Mouse (Mus musculus) MEL (cell line): ENCODE data around the gene Pafah1b2. TPM values are rescaled to one million over a fixed set of nuclear protein-coding genes. Genes with fewer than 3 reads are reported as not detected.

Experiments
- DNase-seq: peaks from one replicate; pipeline ENCODE4 v3.0.0; 2011; ENCODE audit warnings: low read depth, low spot score
- H3K27ac ChIP-seq: 2 replicates; pipeline ENCODE4 v1.5.1; 2012; ENCODE audit warnings: low read depth, mild to moderate bottlenecking, control low read depth, low read length, moderate library complexity; ENCODE audit not compliant: control insufficient read depth
- H3K27me3 ChIP-seq, 2 experiments: fragments of 150-350 bp in 1 of 2; sonication (generic) in 1 of 2; 2 replicates each; pipeline ENCODE4 v1.6.1; 2012; ENCODE audit warnings: low read length in 2 of 2, mild to moderate bottlenecking in 2 of 2, improper control_type of control experiment in 1 of 2, moderate library complexity in 1 of 2; ENCODE audit not compliant: insufficient read depth in 2 of 2, control insufficient read depth in 1 of 2
- H3K36me3 ChIP-seq, 2 experiments: 2 replicates each; pipeline ENCODE4 v1.6.1; 2012 to 2014; ENCODE audit warnings: low read length in 2 of 2, improper control_type of control experiment in 1 of 2, inconsistent platforms in 1 of 2, mild to moderate bottlenecking in 1 of 2; ENCODE audit not compliant: insufficient read depth in 2 of 2, control insufficient read depth in 1 of 2
- H3K4me1 ChIP-seq, 2 experiments: fragments of 150-350 bp in 1 of 2; sonication (generic) in 1 of 2; 2 replicates each; pipeline ENCODE4 v1.6.1; 2012; ENCODE audit warnings: low read length in 2 of 2, improper control_type of control experiment in 1 of 2, mild to moderate bottlenecking in 1 of 2; ENCODE audit not compliant: insufficient read depth in 2 of 2, control insufficient read depth in 1 of 2
- H3K4me3 ChIP-seq, 2 experiments: fragments of 150-350 bp in 1 of 2; sonication (generic) in 1 of 2; 2 replicates each; pipeline ENCODE4 v1.5.1; 2012; ENCODE audit warnings: low read depth in 2 of 2, low read length in 2 of 2, mild to moderate bottlenecking in 2 of 2, moderate library complexity in 2 of 2, control low read depth in 1 of 2, improper control_type of control experiment in 1 of 2; ENCODE audit not compliant: control insufficient read depth in 1 of 2, insufficient read depth in 1 of 2
- H3K79me2 ChIP-seq: 2 replicates; pipeline ENCODE4 v1.6.1; 2012; ENCODE audit warnings: mild to moderate bottlenecking, low read length, moderate library complexity; ENCODE audit not compliant: control insufficient read depth, poor library complexity, insufficient read depth
- H3K9ac ChIP-seq: 2 replicates; pipeline ENCODE4 v1.6.1; 2012; ENCODE audit warnings: low read depth, mild to moderate bottlenecking, control low read depth, low read length, moderate library complexity; ENCODE audit not compliant: control insufficient read depth, poor library complexity, severe bottlenecking
- H3K9me3 ChIP-seq: fragments of 150-350 bp; sonication (generic); replicated peaks from 2 replicates; pipeline ENCODE4 v1.6.1; 2012; ENCODE audit warnings: mild to moderate bottlenecking, low read length, improper control_type of control experiment, moderate library complexity; ENCODE audit not compliant: insufficient read depth
- CTCF ChIP-seq, 3 experiments: IDR thresholded peaks in 2 of 3; conservative IDR thresholded peaks in 1 of 3; 2 replicates each; pipeline ENCODE4 v1.5.1; 2011 to 2012; ENCODE audit warnings: low read length in 3 of 3, low read depth in 2 of 3, mild to moderate bottlenecking in 2 of 3, improper control_type of control experiment in 1 of 3, inconsistent platforms in 1 of 3, mixed read lengths in 1 of 3, moderate library complexity in 1 of 3; ENCODE audit not compliant: control insufficient read depth in 1 of 3, insufficient read depth in 1 of 3, poor library complexity in 1 of 3, severe bottlenecking in 1 of 3
- ELF1 ChIP-seq: IDR thresholded peaks from 2 replicates; pipeline ENCODE4 v1.6.1; 2014; ENCODE audit warnings: low read depth, mild to moderate bottlenecking, inconsistent platforms, low read length, improper control_type of control experiment, moderate library complexity
- EP300 ChIP-seq, 2 experiments: IDR thresholded peaks; 2 replicates each; pipeline ENCODE4 v1.6.1; 2011; ENCODE audit warnings: improper control_type of control experiment in 2 of 2, low read length in 2 of 2, low read depth in 1 of 2, mild to moderate bottlenecking in 1 of 2
- ETS1 ChIP-seq: IDR thresholded peaks from 2 replicates; pipeline ENCODE4 v1.6.1; 2012; ENCODE audit warnings: low read depth, mild to moderate bottlenecking, inconsistent platforms, low read length, improper control_type of control experiment, moderate library complexity
- GATA1 ChIP-seq: IDR thresholded peaks from 2 replicates; pipeline ENCODE4 v1.6.1; 2011; ENCODE audit warnings: low read depth, low read length, improper control_type of control experiment
- HCFC1 ChIP-seq: IDR thresholded peaks from 2 replicates; pipeline ENCODE4 v1.6.1; 2012; ENCODE audit warnings: low read depth, mild to moderate bottlenecking, inconsistent platforms, low read length, improper control_type of control experiment, moderate library complexity
- JUND ChIP-seq: IDR thresholded peaks from 2 replicates; pipeline ENCODE4 v1.6.1; 2011; ENCODE audit warnings: low read depth, mild to moderate bottlenecking, improper control_type of control experiment, low read length
- KAT2A ChIP-seq: conservative IDR thresholded peaks from 2 replicates; pipeline ENCODE4 v1.6.1; 2012; ENCODE audit warnings: low read depth, low read length, improper control_type of control experiment, inconsistent platforms
- MAFK ChIP-seq: IDR thresholded peaks from 2 replicates; pipeline ENCODE4 v1.6.1; 2011; ENCODE audit warnings: low read depth, mild to moderate bottlenecking, low read length, improper control_type of control experiment, borderline replicate concordance
- MAX ChIP-seq: IDR thresholded peaks from 2 replicates; pipeline ENCODE4 v1.6.1; 2011; ENCODE audit warnings: low read length, improper control_type of control experiment
- NELFE ChIP-seq: IDR thresholded peaks from 2 replicates; pipeline ENCODE4 v1.6.1; 2011; ENCODE audit warnings: low read depth, low read length, improper control_type of control experiment
- NRF1 ChIP-seq: IDR thresholded peaks from 2 replicates; pipeline ENCODE4 v1.6.1; 2014; ENCODE audit warnings: low read depth, mild to moderate bottlenecking, inconsistent platforms, low read length, improper control_type of control experiment, moderate library complexity; ENCODE audit not compliant: poor library complexity, insufficient read depth, severe bottlenecking
- POLR2A ChIP-seq, 2 experiments: IDR thresholded peaks; 2 replicates each; pipeline ENCODE4 v1.6.1; 2011 to 2012; ENCODE audit warnings: low read length in 2 of 2, mild to moderate bottlenecking in 2 of 2, control low read depth in 1 of 2, improper control_type of control experiment in 1 of 2, low read depth in 1 of 2, moderate library complexity in 1 of 2; ENCODE audit not compliant: control insufficient read depth in 1 of 2, insufficient read depth in 1 of 2, poor library complexity in 1 of 2
- POLR2AphosphoS2 ChIP-seq: IDR thresholded peaks from 2 replicates; pipeline ENCODE4 v1.6.1; 2011; ENCODE audit warnings: low read length, improper control_type of control experiment
- POLR2AphosphoS5 ChIP-seq: IDR thresholded peaks from 2 replicates; pipeline ENCODE4 v1.6.1; 2012; ENCODE audit warnings: low read depth, borderline replicate concordance, mild to moderate bottlenecking, inconsistent platforms, low read length, moderate library complexity, mixed read lengths
- RAD21 ChIP-seq: IDR thresholded peaks from 2 replicates; pipeline ENCODE4 v1.6.1; 2011; ENCODE audit warnings: mild to moderate bottlenecking, low read depth, low read length, improper control_type of control experiment
- RCOR1 ChIP-seq: IDR thresholded peaks from 2 replicates; pipeline ENCODE4 v1.6.1; 2012; ENCODE audit warnings: low read depth, mild to moderate bottlenecking, inconsistent platforms, low read length, improper control_type of control experiment
- SIN3A ChIP-seq: IDR thresholded peaks from 2 replicates; pipeline ENCODE4 v1.6.1; 2012; ENCODE audit warnings: low read length, improper control_type of control experiment, inconsistent platforms
- SMC3 ChIP-seq: IDR thresholded peaks from 2 replicates; pipeline ENCODE4 v1.6.1; 2011; ENCODE audit warnings: low read depth, low read length, improper control_type of control experiment
- TAL1 ChIP-seq: IDR thresholded peaks from 2 replicates; pipeline ENCODE4 v1.6.1; 2012; ENCODE audit warnings: mild to moderate bottlenecking, inconsistent platforms, low read length, moderate library complexity, mixed read lengths
- TBP ChIP-seq: IDR thresholded peaks from 2 replicates; pipeline ENCODE4 v1.8.0; 2011; ENCODE audit warnings: low read depth, low read length, improper control_type of control experiment
- TCF12 ChIP-seq: IDR thresholded peaks from 2 replicates; pipeline ENCODE4 v1.6.1; 2014; ENCODE audit warnings: low read depth, mild to moderate bottlenecking, inconsistent platforms, low read length, improper control_type of control experiment, moderate library complexity
- USF1 ChIP-seq: IDR thresholded peaks from 2 replicates; pipeline ENCODE4 v1.6.1; 2014; ENCODE audit warnings: low read depth, mild to moderate bottlenecking, inconsistent platforms, low read length, improper control_type of control experiment, moderate library complexity
- USF2 ChIP-seq, 2 experiments: IDR thresholded peaks; 2 replicates each; pipeline ENCODE4 v1.6.1; 2011 to 2012; ENCODE audit warnings: improper control_type of control experiment in 2 of 2, low read length in 2 of 2, borderline replicate concordance in 1 of 2, inconsistent platforms in 1 of 2, low read depth in 1 of 2, mild to moderate bottlenecking in 1 of 2; ENCODE audit not compliant: insufficient read depth in 1 of 2
- ZKSCAN1 ChIP-seq: IDR thresholded peaks from 2 replicates; pipeline ENCODE4 v1.6.1; 2012; ENCODE audit warnings: low read depth, mild to moderate bottlenecking, inconsistent platforms, low read length, improper control_type of control experiment, moderate library complexity
- ZMIZ1 ChIP-seq: IDR thresholded peaks from 2 replicates; pipeline ENCODE4 v1.6.1; 2012; ENCODE audit warnings: low read depth, mild to moderate bottlenecking, inconsistent platforms, low read length, improper control_type of control experiment, moderate library complexity
- ZNF384 ChIP-seq: IDR thresholded peaks from 2 replicates; pipeline ENCODE4 v1.6.1; 2012; ENCODE audit warnings: low read depth, mild to moderate bottlenecking, inconsistent platforms, low read length, improper control_type of control experiment
- polyA plus RNA-seq, 2 experiments: library from polyadenylated mRNA; stranded (reverse) in 1 of 2; unstranded in 1 of 2; fragments of >175 nt in 1 of 2; fragments of >200 nt in 1 of 2; gene quantifications; 2 replicates each; pipeline versions ENCODE4 v1.2.1 to v1.2.4; 2012; ENCODE audit warnings: low replicate concordance in 2 of 2, low read depth in 1 of 2; ENCODE audit not compliant: insufficient read length in 2 of 2, insufficient read depth in 1 of 2, missing spikeins in 1 of 2
- total RNA-seq: library from RNA; depleted of rRNA; stranded (reverse); fragments of 300-350 nt; gene quantifications from 2 replicates; pipeline ENCODE4 v1.2.3, GENCODE M21; 2012

Gene Pafah1b2
- total and polyA plus RNA-seq, 3 experiments: 127 to 178 (median 131) TPM

GRCm38 (mm10) chr9:46009669-46009983, 2.9 kb downstream of the Pafah1b2 start:
- Histone ChIP-seq H3K9me3 (no peaks in the 10 kb centered on the region), H3K4me3 (peak overlapping the region; percentile 30 to 63), H3K4me1 (peaks cover 8 to 36% of the 10 kb centered on the region in 2 experiments), H3K27me3 (no peaks in the 10 kb centered on the region), H3K36me3 (peaks cover 0 to 28% of the 10 kb centered on the region in 2 experiments; a peak in 2 of 4 replicates)
- peak in 1 of 2 experiments; percentile 62; a peak in 2 of 4 replicates for TF ChIP-seq POLR2A (IDR thresholded peaks at IDR 0.05; ENCODE audit: control insufficient read depth in 1 of 2, insufficient read depth in 1 of 2, low read depth in 1 of 2, low read length in 2 of 2, poor library complexity in 1 of 2)
- peak; percentile 77 for TF ChIP-seq ELF1
- 0 out of 2 replicates have a peak, but pooled peaks have one; percentile 4 for TF ChIP-seq TBP
- no peak for TF ChIP-seq KAT2A
- no peak for TF ChIP-seq ZKSCAN1
- peak in 1 of 2 experiments; percentile 45; a peak in 1 of 4 replicates for TF ChIP-seq EP300 (IDR thresholded peaks at IDR 0.05; ENCODE audit: low read depth in 1 of 2, low read length in 2 of 2)
- TF ChIP-seq TCF12: peak; percentile 9; the same call in 1 of the 2 replicates
- no peak for TF ChIP-seq NRF1
- peak; percentile 39; the same call in 1 of the 2 replicates for TF ChIP-seq ETS1
- no peak for TF ChIP-seq USF1
- TF ChIP-seq SIN3A: peak; percentile 66
- no peak for TF ChIP-seq MAX
- TF ChIP-seq RAD21: no peak
- TF ChIP-seq, all 39 proteins: peak for 7
- peak; percentile 90 for DNase-seq
- Histone ChIP-seq H3K27ac (peak overlapping the region; percentile 98), H3K9ac (peak overlapping the region; percentile 64), H3K79me2 (peaks cover 23% of the 10 kb centered on the region)

DNA sequence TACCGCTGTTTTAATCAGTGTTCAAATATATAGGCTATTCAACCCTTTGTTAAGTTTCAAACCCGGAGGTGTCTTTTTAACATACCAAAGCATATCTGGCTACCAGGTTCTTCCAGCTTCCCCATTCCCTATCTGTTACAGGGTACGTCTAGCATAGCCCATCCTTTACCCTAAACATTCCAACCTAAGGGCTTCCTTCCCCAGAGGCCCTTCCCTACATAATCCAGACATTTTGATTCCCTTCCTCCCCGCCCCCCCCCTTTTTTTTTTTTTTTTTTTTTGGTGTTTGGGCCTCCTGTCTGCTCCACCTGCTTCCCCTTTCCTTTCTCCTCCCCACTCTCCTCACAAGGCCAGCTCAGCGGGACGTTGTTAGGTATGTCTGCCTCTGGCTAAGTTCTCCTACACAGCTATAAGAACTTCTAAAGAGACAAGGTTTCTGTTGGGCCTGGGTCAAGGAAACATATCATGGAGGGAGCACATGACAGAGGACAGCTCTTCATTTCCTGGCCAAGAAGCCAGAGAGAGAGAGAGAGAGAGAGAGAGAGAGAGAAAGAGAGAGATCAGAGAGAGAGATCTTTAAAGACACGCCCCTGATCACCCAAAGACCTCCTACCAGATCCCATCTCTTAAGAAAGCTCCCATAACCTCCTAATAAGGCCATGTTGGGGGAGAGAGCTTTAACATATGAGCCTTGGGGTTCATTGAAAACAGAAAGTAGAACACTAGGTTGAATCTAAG, 3.4 kb downstream of the Pafah1b2 start:
- H3K36me3 ChIP-seq: peaks cover 0 to 28% of the 10 kb centered on the region in 2 experiments; a peak in 2 of 4 replicates
- DNase-seq: peak; percentile 86
- H3K9ac ChIP-seq: peak overlapping the region; percentile 64
- H3K27ac ChIP-seq: peak overlapping the region; percentile 98
- H3K9me3 ChIP-seq: no peaks in the 10 kb centered on the region
- peaks cover 18% of the 10 kb centered on the region for H3K79me2 ChIP-seq
- no peaks in the 10 kb centered on the region for H3K27me3 ChIP-seq
- peaks cover 8 to 36% of the 10 kb centered on the region in 2 experiments for H3K4me1 ChIP-seq
- H3K4me3 ChIP-seq: peak overlapping the region; percentile 30 to 63
- peak; percentile 94 for TF ChIP-seq JUND
- no peak for TF ChIP-seq NRF1
- TF ChIP-seq CTCF (IDR thresholded peaks at IDR 0.05 in 2 of 3, conservative IDR thresholded peaks at IDR 0.05 in 1 of 3; ENCODE audit: control insufficient read depth in 1 of 3, insufficient read depth in 1 of 3, low read depth in 2 of 3, low read length in 3 of 3, poor library complexity in 1 of 3, severe bottlenecking in 1 of 3): no peak
- TF ChIP-seq POLR2AphosphoS5: no peak
- TF ChIP-seq RCOR1: no peak
- peak; percentile 48 for TF ChIP-seq NELFE
- TF ChIP-seq SIN3A: peak; percentile 73
- 0 out of 4 replicates have a peak, but pooled peaks of 1 of the 2 experiments have one; percentile 6 for TF ChIP-seq EP300 (IDR thresholded peaks at IDR 0.05; ENCODE audit: low read depth in 1 of 2, low read length in 2 of 2)
- TF ChIP-seq SMC3: no peak
- TF ChIP-seq ZMIZ1: 0 out of 2 replicates have a peak, but pooled peaks have one; percentile 27
- TF ChIP-seq TCF12: no peak
- TF ChIP-seq USF2 (IDR thresholded peaks at IDR 0.05; ENCODE audit: borderline replicate concordance in 1 of 2, insufficient read depth in 1 of 2, low read depth in 1 of 2, low read length in 2 of 2): no peak
- peak; percentile 51; the same call in 1 of the 2 replicates for TF ChIP-seq POLR2AphosphoS2
- TF ChIP-seq ELF1: no peak
- TF ChIP-seq HCFC1: peak; percentile 43; the same call in 1 of the 2 replicates
- TF ChIP-seq ZNF384: peak; percentile 90
- TF ChIP-seq MAFK: 0 out of 2 replicates have a peak, but pooled peaks have one; percentile 27
- TF ChIP-seq GATA1: peak; percentile 33; the same call in 1 of the 2 replicates
- TF ChIP-seq MAX: peak; percentile 33; the same call in 1 of the 2 replicates
- TF ChIP-seq USF1: peak; percentile 40; the same call in 1 of the 2 replicates
- no peak for TF ChIP-seq TAL1
